Mouse (Mus musculus) ovary, adult 2 months (tissue): ENCODE data around the gene Sap30bp. TPM values are rescaled to one million over a fixed set of nuclear protein-coding genes. Genes with fewer than 3 reads are reported as not detected.

Source experiments
- polyA plus RNA-seq: library from polyadenylated mRNA; depleted of rRNA; stranded (reverse); fragments of >200 nt; gene quantifications from 2 replicates; pipeline ENCODE4 v1.2.3, GENCODE M21; 2012; rRNA removed

The Sap30bp gene
- polyA plus RNA-seq, result 48.2 and 49.0 TPM in 2 replicates

DNA sequence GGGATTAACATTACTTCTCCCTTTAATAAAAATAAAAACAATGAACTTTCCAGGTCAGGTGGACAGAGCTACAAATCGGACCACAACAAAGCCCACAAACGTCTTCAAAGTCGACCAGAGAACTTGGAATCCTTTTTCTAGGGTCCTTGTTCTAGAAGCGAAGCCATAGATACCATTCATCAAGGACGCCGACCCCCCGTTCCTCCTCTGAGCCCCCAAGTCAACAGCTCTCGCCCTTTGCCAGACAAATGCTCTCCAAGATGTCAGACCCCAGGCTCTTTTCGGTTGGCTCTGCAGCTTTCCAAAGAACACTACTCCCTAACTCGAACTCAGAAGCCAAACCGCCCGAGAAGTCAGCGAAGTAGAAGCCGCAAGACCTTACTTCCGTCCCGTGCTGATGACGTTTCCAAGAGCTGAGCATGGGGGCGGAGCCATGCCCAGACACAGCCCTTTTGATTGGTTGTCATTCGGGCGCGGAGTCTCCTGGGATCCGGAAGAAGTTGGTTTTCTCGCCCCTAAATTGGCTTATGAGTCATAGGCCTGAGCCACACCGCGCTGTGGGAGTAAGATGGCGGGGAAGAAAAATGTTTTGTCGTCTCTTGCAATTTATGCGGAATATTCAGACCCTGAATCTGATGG is at the start of gene Sap30bp, which contains the start of gene Recql5:
TSS of gene Sap30bp (plus strand) at position 175 of the 639 bp plus-strand sequence.
TSS of gene Recql5 (minus strand) at position 370 of the 639 bp plus-strand sequence.

DNA sequence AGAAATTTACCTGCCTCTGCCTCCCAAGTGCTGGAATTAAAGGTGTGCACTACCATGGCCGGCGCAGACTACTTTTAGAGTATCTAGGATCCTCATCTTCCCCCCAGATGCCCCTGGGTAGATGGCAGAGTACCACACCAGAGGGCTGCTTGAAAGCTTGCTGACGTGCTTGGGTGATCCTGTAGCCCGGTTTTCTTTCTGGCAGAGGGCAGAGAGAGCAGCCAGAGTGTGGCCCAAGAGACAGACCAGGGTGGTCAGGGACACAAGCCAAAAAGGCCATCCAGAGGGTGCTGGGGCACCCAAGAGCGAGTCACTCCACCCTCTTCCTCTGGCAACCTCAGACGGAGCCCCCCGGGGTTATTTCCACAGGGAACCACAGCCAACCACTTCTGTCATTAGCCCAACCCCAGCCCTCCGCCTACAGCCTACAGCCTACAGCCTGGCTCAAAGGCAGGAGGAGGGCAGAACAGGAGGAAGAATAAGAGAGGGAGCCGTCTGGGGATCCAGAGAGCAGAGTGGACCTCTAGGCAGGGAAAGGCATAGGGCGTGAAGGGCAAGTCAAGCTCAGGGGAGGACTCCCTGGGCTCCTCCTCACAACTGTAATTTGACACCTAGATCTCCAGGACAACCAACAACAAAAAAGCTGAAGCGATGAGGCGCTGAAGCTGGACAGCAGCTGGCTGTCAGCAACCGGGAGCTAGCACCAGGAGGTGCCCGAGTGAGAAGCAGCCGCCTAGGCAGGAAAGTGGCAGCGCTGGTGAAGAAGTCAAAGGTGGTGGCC is 33.4 kb upstream of the Sap30bp start, which contains the start of gene Smim5:
TSS of gene Smim5 (plus strand) at position 481 of the 781 bp plus-strand sequence.

DNA sequence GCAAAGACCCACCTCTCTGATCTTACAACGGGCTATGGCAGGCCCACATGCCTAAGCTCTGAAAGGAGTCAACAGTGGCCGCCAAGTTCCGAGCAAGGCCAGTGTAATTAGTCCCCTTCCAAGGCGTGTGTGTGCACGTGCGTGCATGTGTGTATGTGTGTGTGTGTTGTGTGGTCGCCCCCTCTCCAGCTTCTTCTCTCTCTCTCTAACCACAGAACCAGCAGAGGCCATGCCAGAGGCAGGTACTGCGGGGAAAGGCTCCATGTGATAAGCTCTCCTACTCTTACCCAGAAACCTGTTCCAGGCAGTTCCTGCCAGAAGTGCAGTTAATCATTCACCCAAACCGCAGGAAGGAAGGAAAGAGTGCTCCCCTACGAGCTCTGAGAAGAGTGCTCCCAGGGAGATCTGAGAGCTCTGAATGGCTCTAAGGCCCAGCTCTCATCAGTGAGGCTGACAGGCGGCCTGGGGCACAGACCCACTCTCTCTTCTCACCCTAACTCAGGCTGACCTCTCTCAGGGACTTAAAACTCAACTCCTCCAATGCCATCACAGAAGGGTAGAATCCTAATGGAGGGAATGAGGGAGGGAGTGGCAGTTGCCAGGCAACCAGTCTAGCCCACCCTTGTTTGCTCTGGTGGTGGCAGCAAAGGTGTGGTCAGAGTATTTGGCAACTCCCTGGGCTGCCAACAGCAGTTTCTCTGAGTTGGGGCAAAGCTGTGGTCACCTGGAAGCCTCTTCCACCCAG is 21.3 kb upstream of the Sap30bp start, which contains the start of gene Smim6:
TSS of gene Smim6 (plus strand) at position 386 of the 745 bp plus-strand sequence.

DNA sequence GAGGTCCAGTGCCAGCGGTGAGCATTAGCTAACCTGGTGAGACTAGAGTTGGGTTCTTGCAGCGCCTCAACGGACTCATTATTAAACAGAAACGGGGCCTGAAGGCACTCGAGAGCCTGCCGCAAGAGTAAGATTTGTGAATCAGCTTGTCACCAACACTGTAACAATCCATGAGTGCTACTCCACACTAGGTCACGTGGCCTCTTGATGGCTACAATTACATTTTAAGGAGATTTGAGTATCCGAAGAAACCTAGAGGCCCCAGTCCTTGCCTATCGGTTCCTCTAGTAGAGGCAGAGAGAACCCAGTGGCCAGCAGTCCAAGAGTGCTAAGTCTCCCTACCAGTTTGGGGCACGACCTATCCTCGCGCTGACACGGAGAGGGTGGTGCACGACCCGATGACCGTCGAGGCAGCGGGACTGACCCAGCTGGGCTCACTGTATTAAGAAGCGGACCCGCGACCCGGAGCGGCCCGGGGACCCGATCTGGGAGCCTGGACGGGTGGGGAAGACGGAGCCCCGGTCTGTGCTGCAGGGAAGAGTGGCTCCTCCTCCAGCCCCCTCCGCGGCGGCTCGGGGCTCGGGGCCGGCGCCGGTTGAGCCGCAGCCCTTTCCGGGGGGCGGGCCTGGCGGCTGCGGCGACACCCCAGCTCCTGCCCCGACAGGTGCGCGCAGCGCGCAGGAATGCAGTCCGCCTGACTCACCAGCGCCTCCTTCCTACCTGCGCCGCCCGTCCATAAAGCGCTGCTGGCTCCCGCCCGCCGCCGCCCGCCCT is 41.4 kb downstream of the Sap30bp start, which contains the start of gene Itgb4:
TSS of gene Itgb4 (plus strand) at position 401 of the 774 bp plus-strand sequence.

DNA sequence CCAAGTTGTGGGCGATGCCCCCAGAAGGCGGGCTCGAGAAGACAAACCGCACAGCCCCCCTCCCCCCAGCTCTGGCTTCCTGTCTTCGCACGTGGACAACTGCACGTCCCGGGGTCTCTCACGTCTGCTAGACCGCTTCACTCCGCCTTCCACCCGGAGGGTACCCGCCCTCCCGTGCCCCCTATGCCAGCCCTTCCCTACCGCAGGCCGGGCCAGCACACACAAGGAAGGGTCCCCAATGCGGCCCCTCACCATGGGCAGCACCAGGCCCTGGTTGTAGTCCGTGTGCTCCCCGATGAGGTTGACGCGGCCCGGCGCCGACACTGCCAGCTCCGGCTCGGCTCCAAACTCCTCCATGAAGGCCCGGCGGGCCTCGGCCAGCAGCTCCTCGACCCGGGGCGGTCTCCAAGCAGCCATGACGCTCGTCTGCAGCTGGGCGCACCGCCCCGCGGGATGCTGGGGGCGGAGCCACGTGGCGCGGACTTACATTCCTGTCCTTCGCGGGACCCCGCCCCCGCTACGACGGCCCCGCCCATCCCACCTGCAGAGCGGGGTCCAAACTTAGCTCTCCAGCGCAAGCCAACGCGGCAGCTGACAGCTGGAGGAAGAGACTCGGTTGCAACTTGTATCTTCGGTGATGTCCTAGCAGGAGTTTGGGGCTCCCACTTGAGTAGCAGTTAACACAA is 79.3 kb downstream of the Sap30bp start, which contains the start of gene Galk1:
TSS of gene Galk1 (minus strand) at position 458 of the 686 bp plus-strand sequence.

Other genes with a start within 250 kb of the Sap30bp start
- 41.2 and 50.6 TPM in 2 replicates for gene Grb2, start 224.7 kb upstream of the Sap30bp start, polyA plus RNA-seq
- 119 and 128 TPM in 2 replicates for gene Tmem94, start 167.8 kb upstream of the Sap30bp start, polyA plus RNA-seq
- gene Caskin2, start 119.6 kb upstream of the Sap30bp start, polyA plus RNA-seq, result 60.9 and 66.5 TPM in 2 replicates
- 57.5 and 75.8 TPM in 2 replicates for gene Tsen54, start 118.6 kb upstream of the Sap30bp start, polyA plus RNA-seq
- 56.8 and 75.3 TPM in 2 replicates for gene Llgl2, start 109.2 kb upstream of the Sap30bp start, polyA plus RNA-seq
- gene Myo15b, start 74.9 kb upstream of the Sap30bp start, polyA plus RNA-seq, result 7.9 TPM in 2 replicates
- gene Smim5, start 33.3 kb upstream of the Sap30bp start, polyA plus RNA-seq, result 11.2 and 12.7 TPM in 2 replicates
- 0.61 and 0.83 TPM in 2 replicates for gene Smim6, start 21.3 kb upstream of the Sap30bp start, polyA plus RNA-seq
- 20.5 and 28.0 TPM in 2 replicates for gene Recql5, start 195 bp downstream of the Sap30bp start, polyA plus RNA-seq
- 14.6 and 16.3 TPM in 2 replicates for gene Itgb4, start 41.4 kb downstream of the Sap30bp start, polyA plus RNA-seq
- 122 and 133 TPM in 2 replicates for gene Galk1, start 79.4 kb downstream of the Sap30bp start, polyA plus RNA-seq
- gene H3f3b, start 94.7 kb downstream of the Sap30bp start, polyA plus RNA-seq, result 164 and 167 TPM in 2 replicates
- gene Unk, start 97.0 kb downstream of the Sap30bp start, polyA plus RNA-seq, result 63.2 and 87.9 TPM in 2 replicates
- 17.8 and 23.6 TPM in 2 replicates for gene Unc13d, start 144.7 kb downstream of the Sap30bp start, polyA plus RNA-seq
- gene Wbp2, start 153.7 kb downstream of the Sap30bp start, polyA plus RNA-seq, result 238 and 344 TPM in 2 replicates
- gene Trim47, start 193.9 kb downstream of the Sap30bp start, polyA plus RNA-seq, result 72.1 and 83.3 TPM in 2 replicates
- gene Trim65, start 197.8 kb downstream of the Sap30bp start, polyA plus RNA-seq, result 16.1 and 17.8 TPM in 2 replicates
- gene Mrpl38, start 205.6 kb downstream of the Sap30bp start, polyA plus RNA-seq, result 50.6 and 52.5 TPM in 2 replicates
- gene Fbf1, start 234.9 kb downstream of the Sap30bp start, polyA plus RNA-seq, result 40.9 and 43.2 TPM in 2 replicates